Mouse (Mus musculus) layer of hippocampus, postnatal 36 days (tissue): ENCODE measurements around the gene Nod2. TPM values are rescaled to one million over a fixed set of nuclear protein-coding genes. Genes with fewer than 3 reads are reported as not detected.

Source experiments
- total RNA-seq, 2 experiments: library from RNA; stranded (reverse); gene quantifications; 2 replicates each; pipeline ENCODE4 v1.2.3; 2021

The Nod2 gene
- total RNA-seq, 2 experiments from 2014 or later, result 0.27 to 0.30 TPM

Other genes with a start within 250 kb of the Nod2 start
- gene Nkd1, start 126.0 kb upstream of the Nod2 start, total RNA-seq, result 10 to 100 TPM; 10.1 to 11.9 TPM
- 1 to 10 TPM; 1.2 to 1.6 TPM for gene Snx20, start 11.2 kb upstream of the Nod2 start, total RNA-seq
- gene Cyld, start 49.7 kb downstream of the Nod2 start, total RNA-seq, result 10 to 100 TPM; 83.1 to 89.8 TPM